Mouse (Mus musculus) kidney, postnatal 10 days (tissue): ENCODE data around the gene Cars2.
"Not testable (repeated sequence)": the region's sequence is repeated elsewhere in the genome, so short reads cannot be mapped to it uniquely, and the experiment has no call there.

ENCODE experiments used
- DNase-seq: peaks from one replicate; pipeline ENCODE4 v3.0.0; 2021; ENCODE audit warnings: mixed read lengths

Cars2 gene

GRCm38 (mm10) chr8:11470694-11471093 lies 79.9 kb downstream of the Cars2 start:
- DNase-seq, result no peak

GRCm38 (mm10) chr8:11469095-11469494 lies 81.5 kb downstream of the Cars2 start:
- DNase-seq, result peak; percentile 84

- not testable (repeated sequence) for DNase-seq
These were observed 84.1 kb downstream of the Cars2 start for GRCm38 (mm10) chr8:11466528-11466927.

- DNase-seq, result no peak
These were observed 85.0 kb downstream of the Cars2 start for GRCm38 (mm10) chr8:11465619-11466018.

GRCm38 (mm10) chr8:11464707-11464964 lies 85.9 kb downstream of the Cars2 start:
- DNase-seq, result no peak
